Mouse (Mus musculus): Measurements from ENCODE around the gene Methig1.

GRCm38 (mm10) chr15:100388224-100388835, 35.4 kb downstream of the Methig1 start:
- TF ChIP-seq GABPA (IDR thresholded peaks at IDR 0.05; ENCODE audit: insufficient replicate concordance, low read depth, low read length) = no peak
- no peak for TF ChIP-seq EP300 (IDR thresholded peaks at IDR 0.05; ENCODE audit: low read length)

Measured in CH12.LX (cell line).